Mouse (Mus musculus): ENCODE results near the gene Stk31. TPM values are rescaled to one million over a fixed set of nuclear protein-coding genes. Genes with fewer than 3 reads are reported as not detected.

Stk31 gene
- polyA plus RNA-seq (2016; fragmentation: Nextera tagmentation; extraction: Ambion mirVana): 0.05 and 0.09 TPM in 2 replicates

DNA sequence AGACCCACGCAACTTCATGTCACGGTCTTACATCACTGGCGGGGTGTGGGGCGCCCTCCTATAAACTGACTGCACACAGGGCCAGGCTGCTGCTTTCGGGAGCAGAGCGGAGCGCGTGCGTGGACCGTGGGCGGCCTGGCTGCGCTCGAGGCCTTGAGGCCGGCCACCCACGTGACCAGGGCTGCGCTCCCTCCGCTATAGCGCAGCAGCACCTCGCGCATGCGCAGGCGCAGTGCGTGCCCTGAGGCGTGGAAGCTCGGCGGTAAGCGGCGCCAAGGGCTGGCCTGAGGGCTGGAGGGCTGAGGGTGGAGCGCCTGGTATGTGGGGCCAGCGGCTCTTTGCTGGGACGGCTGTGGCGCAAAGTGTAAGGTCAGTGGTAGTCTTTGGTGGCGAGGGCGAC, at the start of gene Stk31:
Gene Stk31, plus strand, starts transcription at position 289 of the 400 bp plus-strand sequence.
- 90% methylated on average over 34 of the region's 34 CpGs for WGBS
- H3K27me3 ChIP-seq (ENCODE audit: poor library complexity, severe bottlenecking): no peaks in the 10 kb centered on the region
- no peak for DNase-seq (ENCODE audit: extremely low spot score, low spot score)
- no peaks in the 10 kb centered on the region for H3K4me1 ChIP-seq
- H3K4me3 ChIP-seq: no peak within 1 kb of the TSS
- peaks cover 7% of the 10 kb centered on the region for H3K9me3 ChIP-seq
- no peak within 1 kb of the TSS for H3K27ac ChIP-seq
- no peaks in the 10 kb centered on the region for H3K36me3 ChIP-seq (replicated peaks)

DNA sequence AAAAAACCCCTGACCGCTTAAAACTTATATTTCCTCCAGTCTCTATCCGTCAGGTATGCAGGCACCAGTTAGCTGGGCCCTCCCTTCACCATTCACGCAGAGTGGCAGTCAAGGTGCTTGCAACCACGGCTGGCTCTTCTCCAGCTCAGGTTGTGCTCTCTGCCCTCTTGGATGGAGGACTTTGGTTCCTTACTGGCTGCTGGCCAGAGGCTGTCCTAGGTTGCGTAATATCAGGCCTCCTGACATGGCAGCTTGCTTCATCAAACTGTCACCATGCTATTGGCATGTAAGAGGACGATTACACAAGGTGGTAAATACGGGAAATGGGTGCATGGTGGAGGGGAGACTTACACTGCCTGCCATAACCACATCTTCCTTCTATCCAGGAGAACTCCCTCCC, 45.6 kb upstream of the Stk31 start:
- H3K27me3 ChIP-seq (ENCODE audit: poor library complexity, severe bottlenecking): no peaks in the 10 kb centered on the region
- no peak for DNase-seq (ENCODE audit: extremely low spot score, low spot score)
- H3K4me1 ChIP-seq: no peaks in the 10 kb centered on the region
- no peaks in the 10 kb centered on the region for H3K9me3 ChIP-seq
- no peaks in the 10 kb centered on the region for H3K36me3 ChIP-seq (replicated peaks)
- no peak overlapping the region for H3K4me3 ChIP-seq
- no peak overlapping the region for H3K27ac ChIP-seq
- 93% methylated on average over 7 of the region's 7 CpGs for WGBS

DNA sequence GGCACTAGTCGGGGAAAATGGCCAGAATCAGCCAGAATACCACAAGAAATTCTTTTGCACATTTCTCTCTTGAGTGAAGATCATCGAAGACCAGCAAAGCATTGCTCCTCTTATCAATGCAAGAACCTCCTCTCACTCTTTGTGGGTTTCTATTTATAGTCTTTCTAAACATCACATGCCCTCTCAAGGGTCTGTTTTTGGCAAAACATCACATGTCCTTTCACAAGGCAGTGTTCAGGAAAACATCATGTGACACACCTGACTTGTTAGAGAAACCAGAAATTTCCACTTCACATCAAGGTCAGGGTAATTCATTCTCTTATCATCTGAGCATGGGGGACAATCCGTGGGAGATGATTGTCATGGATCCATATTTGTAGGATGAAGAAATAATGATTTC, 40.8 kb upstream of the Stk31 start:
- Histone ChIP-seq H3K27me3 (ENCODE audit: poor library complexity, severe bottlenecking) (no peaks in the 10 kb centered on the region), H3K4me3 (no peak overlapping the region), H3K4me1 (no peaks in the 10 kb centered on the region), H3K36me3 (replicated peaks) (no peaks in the 10 kb centered on the region), H3K27ac (no peak overlapping the region), H3K9me3 (no peaks in the 10 kb centered on the region)
- DNase-seq (ENCODE audit: extremely low spot score, low spot score): no peak
- 90% methylated on average over 3 of the region's 3 CpGs for WGBS

DNA sequence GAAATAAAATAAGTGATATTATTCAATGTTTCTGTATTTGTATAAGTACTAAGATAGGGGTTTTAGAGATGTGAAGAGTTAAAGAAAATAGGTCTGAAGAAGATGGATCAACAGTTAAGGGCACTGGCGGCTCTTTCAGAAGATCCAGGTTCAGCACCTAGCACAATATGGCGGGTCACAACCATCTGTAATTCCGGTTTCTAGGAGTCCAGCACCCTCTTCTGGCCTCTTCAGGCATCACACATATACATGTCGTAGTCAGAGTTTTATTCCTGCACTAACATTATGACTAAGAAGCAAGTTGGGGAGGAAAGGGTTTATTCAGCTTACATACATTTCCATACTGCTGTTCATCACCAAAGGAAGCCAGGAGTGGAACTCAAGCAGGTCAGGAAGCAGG, 40.2 kb upstream of the Stk31 start:
- DNase-seq (ENCODE audit: extremely low spot score, low spot score): no peak
- H3K9me3 ChIP-seq: no peaks in the 10 kb centered on the region
- H3K4me1 ChIP-seq: no peaks in the 10 kb centered on the region
- no peak overlapping the region for H3K4me3 ChIP-seq
- no peaks in the 10 kb centered on the region for H3K27me3 ChIP-seq (ENCODE audit: poor library complexity, severe bottlenecking)
- no peaks in the 10 kb centered on the region for H3K36me3 ChIP-seq (replicated peaks)
- WGBS: 66% methylated on average over 4 of the region's 4 CpGs
- no peak overlapping the region for H3K27ac ChIP-seq

DNA sequence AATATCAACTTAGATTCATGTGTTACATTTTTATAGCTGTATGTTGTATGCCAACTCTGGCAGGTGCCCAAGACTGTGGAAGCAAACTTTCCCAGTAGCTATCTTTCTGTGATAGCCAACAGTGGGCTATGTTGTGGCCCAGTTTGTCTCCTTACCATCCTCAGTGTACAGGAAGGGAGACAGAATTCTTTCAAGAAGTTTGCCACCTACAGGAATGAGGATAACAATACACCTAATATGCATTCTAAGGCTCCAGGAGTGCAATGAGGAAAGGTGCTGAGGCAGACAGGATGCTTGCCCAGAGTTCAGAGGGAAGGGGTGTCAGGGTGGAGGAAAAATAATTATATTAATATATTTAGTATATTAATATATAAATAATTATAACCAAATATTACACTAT, 35.0 kb upstream of the Stk31 start:
- H3K36me3 ChIP-seq (replicated peaks): no peaks in the 10 kb centered on the region
- H3K4me1 ChIP-seq: no peaks in the 10 kb centered on the region
- no peak for DNase-seq (ENCODE audit: extremely low spot score, low spot score)
- H3K27me3 ChIP-seq (ENCODE audit: poor library complexity, severe bottlenecking): no peaks in the 10 kb centered on the region
- H3K4me3 ChIP-seq: no peak overlapping the region
- no peaks in the 10 kb centered on the region for H3K9me3 ChIP-seq
- no peak overlapping the region for H3K27ac ChIP-seq

DNA sequence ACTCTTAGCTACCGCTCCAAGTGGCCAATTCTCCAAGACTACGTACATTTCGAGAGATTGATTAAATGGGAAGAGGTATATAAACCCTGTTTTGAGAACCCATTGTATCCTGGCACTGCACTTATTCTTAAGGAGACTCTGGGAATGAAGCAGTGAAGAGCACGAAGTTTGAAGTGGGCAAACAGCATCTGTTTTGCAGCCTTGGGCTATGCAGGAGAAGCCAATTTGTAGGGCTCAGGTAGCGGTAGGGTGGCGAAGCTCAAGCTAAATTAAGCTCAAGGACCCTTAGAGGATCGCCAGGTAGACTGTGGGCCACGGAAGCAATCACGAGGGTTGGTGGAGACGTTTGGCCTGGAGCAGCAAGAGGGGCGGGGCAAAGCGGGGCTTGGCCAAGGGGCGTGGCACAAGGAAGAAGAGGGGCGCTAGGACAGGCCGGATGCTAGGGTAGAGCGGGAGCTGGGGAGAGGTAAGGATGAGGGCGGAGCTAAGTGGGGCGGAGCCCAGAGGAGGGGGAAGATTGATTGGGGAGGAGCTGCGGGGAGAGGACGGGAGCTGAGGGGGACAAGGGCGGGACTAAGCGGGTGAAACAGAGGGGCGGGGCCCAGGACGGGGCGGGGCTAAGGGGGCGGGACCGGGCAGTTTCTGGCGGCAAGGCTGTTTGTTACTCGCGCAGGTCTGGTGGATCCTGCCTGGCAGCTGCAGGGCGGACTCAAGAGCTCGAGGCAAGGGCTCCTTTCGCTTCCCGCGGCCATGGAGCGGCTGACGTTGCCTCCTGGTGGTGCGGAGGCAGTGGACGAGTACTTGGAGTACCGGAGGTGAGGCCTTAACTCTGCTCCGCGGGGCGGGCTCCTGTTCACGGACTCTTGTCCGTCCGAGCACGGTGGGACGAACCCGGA, 28.0 kb upstream of the Stk31 start, which contains the start of gene Fam221a:
Gene Fam221a, plus strand, starts transcription at position 581 of the 896 bp plus-strand sequence.
- Histone ChIP-seq H3K9me3 (no peaks in the 10 kb centered on the region), H3K4me1 (peaks cover 22% of the 10 kb centered on the region), H3K36me3 (replicated peaks) (no peaks in the 10 kb centered on the region), H3K27ac (peak within 1 kb of the TSS; percentile 86), H3K27me3 (ENCODE audit: poor library complexity, severe bottlenecking) (peaks cover 8% of the 10 kb centered on the region), H3K4me3 (peak within 1 kb of the TSS; percentile 61)
- 5% methylated on average over 46 of the region's 49 CpGs for WGBS
- DNase-seq (ENCODE audit: extremely low spot score, low spot score): peak; percentile 96

DNA sequence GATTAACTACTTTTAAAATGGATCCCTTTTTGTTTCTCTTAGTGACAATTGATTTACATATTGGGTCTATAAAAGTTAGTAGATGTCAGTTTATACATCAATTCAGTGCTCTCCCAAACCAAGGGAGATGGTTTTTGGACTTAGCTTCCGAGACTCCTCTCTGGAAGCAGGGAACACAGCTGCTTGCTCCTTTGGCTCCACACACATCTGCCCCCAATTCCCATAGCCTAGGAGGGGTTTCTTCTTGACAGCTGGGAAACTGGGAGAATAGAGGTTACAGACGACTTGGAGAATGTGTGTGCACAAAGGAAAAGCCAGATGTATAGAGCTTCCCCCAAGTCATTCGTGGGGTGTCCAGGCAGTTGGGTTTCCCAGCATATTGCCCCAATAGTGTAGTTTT, 27.2 kb upstream of the Stk31 start:
- H3K4me1 ChIP-seq: peaks cover 22% of the 10 kb centered on the region
- H3K27ac ChIP-seq: peak overlapping the region; percentile 86
- H3K4me3 ChIP-seq: peak overlapping the region; percentile 61
- 50% methylated on average over 3 of the region's 3 CpGs for WGBS
- H3K27me3 ChIP-seq (ENCODE audit: poor library complexity, severe bottlenecking): peaks cover 8% of the 10 kb centered on the region
- no peaks in the 10 kb centered on the region for H3K9me3 ChIP-seq
- no peaks in the 10 kb centered on the region for H3K36me3 ChIP-seq (replicated peaks)
- no peak for DNase-seq (ENCODE audit: extremely low spot score, low spot score)

DNA sequence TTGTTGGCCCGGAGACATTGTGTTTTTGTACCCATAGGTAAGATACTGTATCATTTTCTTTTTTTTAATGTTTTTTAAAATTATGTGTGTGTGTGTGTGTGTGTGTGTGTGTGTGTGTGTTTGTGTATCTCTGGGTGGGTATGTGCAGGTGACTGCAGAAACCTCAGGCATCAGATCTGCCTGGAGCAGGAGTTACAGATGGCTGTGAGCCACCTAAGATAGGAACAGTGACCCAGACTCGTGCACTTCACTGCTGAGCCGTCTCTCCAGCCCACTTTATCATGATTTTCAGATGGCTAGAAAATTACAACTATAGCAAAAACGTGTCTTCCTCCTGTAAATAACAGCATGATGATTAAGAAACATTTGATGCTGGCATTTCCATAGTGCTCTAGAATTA, 22.7 kb upstream of the Stk31 start:
- Histone ChIP-seq H3K36me3 (replicated peaks) (no peaks in the 10 kb centered on the region), H3K4me3 (no peak overlapping the region), H3K4me1 (peaks cover 10% of the 10 kb centered on the region), H3K9me3 (no peaks in the 10 kb centered on the region), H3K27me3 (ENCODE audit: poor library complexity, severe bottlenecking) (peaks cover 8% of the 10 kb centered on the region), H3K27ac (no peak overlapping the region)
- no peak for DNase-seq (ENCODE audit: extremely low spot score, low spot score)
- 90% methylated on average over 4 of the region's 4 CpGs for WGBS

DNA sequence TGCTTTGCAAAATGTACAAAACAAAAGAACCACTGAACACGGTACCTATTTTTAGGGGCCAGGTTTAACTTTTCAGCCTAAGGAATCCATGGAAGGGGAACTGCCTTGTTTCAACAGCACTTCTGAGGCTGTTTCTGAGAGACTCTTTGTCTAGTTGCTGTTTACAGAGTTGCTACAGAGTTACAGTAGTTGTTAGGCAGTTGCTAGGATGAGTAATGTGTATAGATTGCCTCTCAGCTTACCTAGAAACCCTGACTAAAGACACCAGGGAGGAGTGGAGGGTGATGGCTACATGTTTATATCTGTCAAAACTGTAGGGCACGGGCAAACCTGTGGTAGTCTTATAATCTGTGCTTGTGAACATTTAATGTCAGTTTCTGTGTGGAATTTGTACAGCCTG, 21.5 kb upstream of the Stk31 start:
- Histone ChIP-seq H3K27ac (no peak overlapping the region), H3K4me1 (peaks cover 6% of the 10 kb centered on the region), H3K4me3 (no peak overlapping the region), H3K36me3 (replicated peaks) (no peaks in the 10 kb centered on the region), H3K9me3 (no peaks in the 10 kb centered on the region), H3K27me3 (ENCODE audit: poor library complexity, severe bottlenecking) (peaks cover under 1% of the 10 kb centered on the region; the same call in 1 of the 2 replicates)
- 83% methylated on average over 2 of the region's 2 CpGs for WGBS
- no peak for DNase-seq (ENCODE audit: extremely low spot score, low spot score)

DNA sequence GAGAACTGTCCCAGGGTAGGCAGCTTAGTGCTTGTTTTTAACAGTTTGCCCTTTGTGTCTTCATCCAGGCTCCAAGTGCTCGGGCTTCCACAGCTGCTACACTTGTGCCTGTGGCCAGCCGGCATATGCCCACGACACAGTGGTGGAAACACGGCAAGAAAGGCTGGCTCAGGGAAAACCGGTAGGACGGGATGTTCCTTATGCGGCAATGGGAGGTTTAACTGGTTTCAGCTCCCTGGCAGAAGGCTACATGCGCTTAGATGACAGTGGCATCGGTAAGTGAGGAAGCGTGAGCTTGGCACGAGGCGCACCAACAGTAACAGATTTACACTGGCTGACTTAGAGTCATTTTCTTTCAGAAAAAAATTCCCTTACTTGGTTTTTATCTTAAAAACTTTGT, 17.1 kb upstream of the Stk31 start:
- Histone ChIP-seq H3K36me3 (replicated peaks) (peaks cover 4% of the 10 kb centered on the region), H3K27ac (no peak overlapping the region), H3K4me3 (no peak overlapping the region), H3K4me1 (peaks cover 6% of the 10 kb centered on the region), H3K9me3 (no peaks in the 10 kb centered on the region), H3K27me3 (ENCODE audit: poor library complexity, severe bottlenecking) (no peaks in the 10 kb centered on the region)
- 68% methylated on average over 12 of the region's 12 CpGs for WGBS
- DNase-seq (ENCODE audit: extremely low spot score, low spot score): no peak

DNA sequence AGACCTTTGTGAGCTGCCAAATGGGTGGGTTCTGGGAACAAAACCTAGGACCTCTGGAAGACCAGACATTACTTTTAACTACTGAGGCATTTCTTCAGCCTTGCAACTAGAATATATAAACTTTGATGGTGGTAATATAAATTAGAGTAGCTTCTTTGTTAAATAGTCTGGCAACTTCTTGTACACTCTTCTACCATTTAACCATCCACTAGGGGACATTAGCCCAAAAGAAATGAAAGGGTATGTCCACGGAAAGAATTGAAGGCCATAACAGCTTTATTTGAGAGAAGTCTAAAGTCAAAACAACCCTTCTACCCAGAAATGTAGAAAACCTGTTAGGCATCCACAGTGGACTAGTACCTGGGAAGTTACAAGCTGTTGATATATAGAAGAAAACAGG, 1.1 kb upstream of the Stk31 start:
- Histone ChIP-seq H3K4me1 (no peaks in the 10 kb centered on the region), H3K27me3 (ENCODE audit: poor library complexity, severe bottlenecking) (no peaks in the 10 kb centered on the region), H3K36me3 (replicated peaks) (no peaks in the 10 kb centered on the region), H3K27ac (no peak overlapping the region), H3K4me3 (no peak overlapping the region), H3K9me3 (peaks cover 7% of the 10 kb centered on the region)
- no peak for DNase-seq (ENCODE audit: extremely low spot score, low spot score)
- WGBS: 72% methylated on average over 1 of the region's 1 CpGs

DNA sequence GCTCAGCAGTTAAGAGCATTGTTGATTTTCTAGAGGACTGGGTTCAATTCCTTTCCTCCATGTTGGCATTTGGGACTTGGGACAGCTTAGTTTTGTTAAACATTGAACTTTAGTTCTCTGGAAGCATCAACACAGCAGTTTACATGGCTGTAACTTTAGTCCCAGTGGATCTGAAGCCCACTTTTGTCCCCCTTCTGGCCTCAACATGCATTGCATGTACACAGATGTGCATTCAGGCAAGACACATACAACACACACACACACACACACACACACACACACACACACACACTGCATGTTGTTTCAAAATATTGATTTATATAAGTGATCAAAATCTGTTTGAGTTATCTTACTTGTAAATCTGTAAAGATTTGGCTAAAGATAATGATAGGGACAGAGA, 2.1 kb downstream of the Stk31 start:
- Histone ChIP-seq H3K4me3 (no peak overlapping the region), H3K27ac (no peak overlapping the region), H3K27me3 (ENCODE audit: poor library complexity, severe bottlenecking) (no peaks in the 10 kb centered on the region), H3K9me3 (peaks cover 7% of the 10 kb centered on the region), H3K4me1 (no peaks in the 10 kb centered on the region), H3K36me3 (replicated peaks) (no peaks in the 10 kb centered on the region)
- no peak for DNase-seq (ENCODE audit: extremely low spot score, low spot score)

DNA sequence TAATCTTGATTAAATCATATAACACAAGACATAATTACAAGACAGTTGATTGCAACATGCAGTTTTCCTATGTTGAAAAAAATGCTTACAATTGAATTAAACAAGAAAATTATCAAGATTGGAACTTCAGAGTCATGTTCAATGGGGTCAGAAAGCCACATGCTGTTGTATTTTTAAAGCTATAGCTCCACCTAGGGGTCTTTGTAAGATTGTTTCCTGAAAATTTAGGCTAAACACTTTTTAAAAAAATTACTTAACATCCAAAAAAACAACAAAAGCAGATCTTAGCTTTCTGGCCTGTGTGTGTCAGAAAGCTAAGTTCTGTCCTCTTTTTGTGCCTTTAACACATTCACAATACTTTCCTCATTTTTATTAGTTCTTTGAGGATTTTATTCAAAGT, 3.0 kb downstream of the Stk31 start:
- Histone ChIP-seq H3K36me3 (replicated peaks) (no peaks in the 10 kb centered on the region), H3K27ac (no peak overlapping the region), H3K9me3 (peaks cover 7% of the 10 kb centered on the region), H3K4me1 (no peaks in the 10 kb centered on the region), H3K4me3 (no peak overlapping the region), H3K27me3 (ENCODE audit: poor library complexity, severe bottlenecking) (no peaks in the 10 kb centered on the region)
- DNase-seq (ENCODE audit: extremely low spot score, low spot score): no peak

Measured in forebrain, embryonic 10.5 days (tissue).